Mouse (Mus musculus): ENCODE results near the gene Fancc.

DNA sequence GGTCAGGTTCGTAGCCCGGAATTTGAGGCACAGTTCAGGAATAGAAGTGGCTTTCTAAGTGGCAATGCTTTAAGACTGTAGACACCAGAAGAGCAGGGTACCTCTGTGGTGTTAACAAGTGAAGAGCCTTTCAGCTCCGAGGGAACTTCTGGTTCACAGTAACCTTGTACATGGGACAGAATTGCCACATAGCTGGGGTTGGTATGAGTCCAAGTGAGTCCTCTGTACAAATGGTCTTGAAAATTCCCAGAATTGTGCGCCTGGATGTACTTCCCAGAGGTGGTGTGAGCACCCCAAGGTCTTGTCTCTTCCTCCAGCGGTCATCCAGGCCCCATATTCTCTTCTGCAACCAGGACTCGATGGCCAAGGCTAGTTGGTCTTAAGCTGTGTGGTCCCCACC, 206.1 kb downstream of the Fancc start:
- TF ChIP-seq CTCF (IDR thresholded peaks at IDR 0.05; ENCODE audit: low read depth): no peak
- no peak for TF ChIP-seq EP300 (IDR thresholded peaks at IDR 0.05; ENCODE audit: low read depth)
